Mouse (Mus musculus): ENCODE measurements around the gene Rapgef1. TPM values are rescaled to one million over a fixed set of nuclear protein-coding genes. Genes with fewer than 3 reads are reported as not detected.

Gene Rapgef1
- polyA plus RNA-seq, 1 experiment from 2014 or later: 17.2 TPM

DNA sequence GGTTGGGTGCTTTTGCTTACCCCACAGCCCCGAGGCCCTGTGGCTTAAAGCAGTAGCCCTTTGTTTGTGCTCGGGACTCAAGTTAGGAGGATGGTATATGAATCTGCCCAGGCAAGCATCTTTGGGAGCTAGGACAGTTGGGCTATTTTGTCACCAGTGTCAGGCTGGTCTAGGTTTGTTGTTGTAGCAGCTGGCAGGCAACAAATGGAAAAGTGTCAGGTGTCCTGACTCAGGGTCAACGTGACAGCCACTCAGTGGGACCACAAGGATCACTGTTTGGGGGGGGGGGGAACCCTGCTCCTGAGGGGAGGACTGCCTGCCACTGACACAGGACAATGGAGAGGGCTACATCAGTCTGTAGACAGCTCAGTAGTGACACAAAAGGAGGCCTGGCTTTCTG, 91.5 kb downstream of the Rapgef1 start:
- H3K27me3 ChIP-seq (ENCODE audit: low read depth, poor library complexity, severe bottlenecking): no peaks in the 10 kb centered on the region
- H3K9me3 ChIP-seq (replicated peaks): no peaks in the 10 kb centered on the region
- peaks cover 1% of the 10 kb centered on the region; the same call in 1 of the 2 replicates for H3K4me1 ChIP-seq
- H3K27ac ChIP-seq: no peak overlapping the region
- DNase-seq (ENCODE audit: low spot score): no peak
- no peak overlapping the region for H3K4me3 ChIP-seq
- H3K36me3 ChIP-seq: peaks cover 87% of the 10 kb centered on the region
- WGBS: 66% methylated on average over 3 of the region's 3 CpGs

DNA sequence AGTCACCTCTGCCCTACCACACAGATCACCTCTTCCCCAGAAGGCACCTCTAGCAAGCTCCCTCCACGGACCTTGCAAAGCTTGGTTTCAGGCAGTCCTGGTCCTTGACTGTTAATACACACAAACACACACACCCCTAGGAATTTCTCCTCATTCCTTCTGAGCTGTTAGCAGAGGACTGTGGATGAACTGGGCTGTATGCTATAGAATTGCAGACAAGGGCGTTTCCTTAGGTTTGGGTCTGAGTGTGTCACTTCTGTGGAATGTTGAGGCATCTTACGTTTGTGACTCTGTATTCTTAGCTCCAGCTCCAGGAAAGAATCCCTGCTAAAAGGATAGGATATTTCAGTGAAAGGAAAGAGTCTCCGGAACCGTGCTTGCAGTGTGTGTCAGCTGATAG, 92.4 kb downstream of the Rapgef1 start:
- no peak for DNase-seq (ENCODE audit: low spot score)
- Histone ChIP-seq H3K27ac (no peak overlapping the region), H3K4me3 (no peak overlapping the region), H3K9me3 (replicated peaks) (no peaks in the 10 kb centered on the region), H3K36me3 (peaks cover 86% of the 10 kb centered on the region), H3K4me1 (peaks cover 8% of the 10 kb centered on the region; the same call in 1 of the 2 replicates), H3K27me3 (ENCODE audit: low read depth, poor library complexity, severe bottlenecking) (no peaks in the 10 kb centered on the region)
- 88% methylated on average over 5 of the region's 5 CpGs for WGBS

DNA sequence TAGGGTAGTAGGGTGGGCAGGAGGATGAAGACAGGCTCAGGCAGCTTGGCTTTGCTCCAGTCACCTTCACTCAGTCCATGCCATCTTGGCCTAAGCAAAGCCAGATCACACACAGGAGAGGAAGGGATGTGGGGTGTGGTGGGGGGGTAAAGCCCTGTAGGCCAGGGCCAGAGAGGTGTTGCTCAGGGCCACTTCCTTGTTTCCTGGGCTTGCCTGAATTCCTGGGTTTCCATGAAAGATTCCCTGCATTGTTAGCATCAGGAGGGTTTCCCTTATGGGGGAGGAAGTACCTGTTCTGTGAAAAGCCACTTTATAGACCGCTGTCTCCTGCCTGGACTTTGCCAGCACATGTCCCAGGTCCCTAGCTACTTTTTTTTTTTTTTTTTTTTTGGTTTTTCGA, 94.0 kb downstream of the Rapgef1 start:
- no peak for DNase-seq (ENCODE audit: low spot score)
- 83% methylated on average over 2 of the region's 2 CpGs for WGBS
- peaks cover 85% of the 10 kb centered on the region for H3K36me3 ChIP-seq

DNA sequence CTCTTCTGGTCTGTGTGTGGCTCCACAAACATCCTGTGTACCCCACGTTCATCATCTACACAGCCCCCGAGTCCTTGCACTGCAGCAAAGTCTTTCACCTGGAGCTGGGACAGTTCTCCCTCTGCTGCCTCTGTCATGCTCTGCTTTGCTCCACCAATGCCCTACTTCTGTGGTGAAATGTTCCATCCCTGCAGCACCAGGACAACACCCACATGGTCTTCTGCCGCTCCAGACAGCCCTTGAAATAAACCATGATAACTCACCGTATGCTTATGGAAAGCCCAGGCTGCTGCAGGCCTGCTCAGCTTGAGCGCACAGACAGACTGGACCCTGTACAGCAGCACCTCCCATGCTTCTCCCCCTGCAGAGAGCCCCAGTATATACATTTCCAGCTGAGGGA, 94.6 kb downstream of the Rapgef1 start:
- no peaks in the 10 kb centered on the region for H3K9me3 ChIP-seq (replicated peaks)
- peaks cover 87% of the 10 kb centered on the region for H3K36me3 ChIP-seq
- WGBS: 94% methylated on average over 5 of the region's 5 CpGs
- no peak for DNase-seq (ENCODE audit: low spot score)
- H3K27me3 ChIP-seq (ENCODE audit: low read depth, poor library complexity, severe bottlenecking): no peaks in the 10 kb centered on the region
- H3K27ac ChIP-seq: no peak overlapping the region
- H3K4me1 ChIP-seq: peaks cover 8% of the 10 kb centered on the region; the same call in 1 of the 2 replicates
- H3K4me3 ChIP-seq: no peak overlapping the region

More for the DNA sequence above, 94.0 kb downstream of the Rapgef1 start:
- H3K4me1 ChIP-seq: peaks cover 8% of the 10 kb centered on the region; the same call in 1 of the 2 replicates
- no peak overlapping the region for H3K27ac ChIP-seq
- H3K4me3 ChIP-seq: no peak overlapping the region
- no peaks in the 10 kb centered on the region for H3K27me3 ChIP-seq (ENCODE audit: low read depth, poor library complexity, severe bottlenecking)
- no peaks in the 10 kb centered on the region for H3K9me3 ChIP-seq (replicated peaks)

DNA sequence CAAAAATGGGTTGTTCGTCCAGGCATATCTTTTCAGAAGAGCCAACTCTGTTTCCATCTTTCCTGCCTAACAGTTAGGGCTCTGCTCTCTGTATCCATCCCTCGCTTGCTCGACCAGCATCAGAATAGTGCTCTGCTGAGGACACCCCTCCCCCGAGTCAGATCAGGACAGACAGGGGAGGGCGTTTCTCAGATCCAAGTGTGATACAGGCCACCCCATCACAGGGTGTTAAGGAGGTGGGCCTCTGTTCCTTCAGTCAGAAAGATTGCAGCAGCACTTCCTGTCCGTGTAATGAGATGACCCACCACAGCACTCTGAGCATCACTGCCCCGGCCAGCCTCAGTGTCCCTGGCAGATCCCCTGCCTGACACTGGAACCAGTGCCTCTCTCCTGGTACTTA, 96.6 kb downstream of the Rapgef1 start:
- no peaks in the 10 kb centered on the region for H3K27me3 ChIP-seq (ENCODE audit: low read depth, poor library complexity, severe bottlenecking)
- DNase-seq (ENCODE audit: low spot score): no peak
- peaks cover 8% of the 10 kb centered on the region; the same call in 1 of the 2 replicates for H3K4me1 ChIP-seq
- no peak overlapping the region for H3K27ac ChIP-seq
- H3K9me3 ChIP-seq (replicated peaks): no peaks in the 10 kb centered on the region
- H3K4me3 ChIP-seq: no peak overlapping the region
- peaks cover 91% of the 10 kb centered on the region for H3K36me3 ChIP-seq
- WGBS: 26% methylated on average over 7 of the region's 7 CpGs

DNA sequence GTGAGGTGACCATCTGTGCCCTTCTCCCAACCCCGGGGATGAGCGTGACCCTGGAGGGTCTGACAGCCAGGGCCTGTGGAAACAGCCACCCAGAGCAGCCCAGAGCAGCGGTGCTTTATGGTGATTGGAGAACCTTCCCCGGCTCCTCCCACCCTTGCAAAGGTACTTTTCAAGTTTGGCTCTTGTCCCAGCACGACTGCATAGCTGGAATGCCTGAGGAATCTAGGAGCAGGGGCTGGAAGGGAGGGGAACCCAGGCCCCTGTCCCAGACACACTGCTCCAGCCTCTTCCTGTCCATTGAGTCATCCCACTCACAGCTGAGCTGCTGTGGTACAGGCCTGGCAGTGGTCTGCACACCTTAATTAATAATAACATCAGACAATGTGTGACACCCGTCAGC, 97.2 kb downstream of the Rapgef1 start:
- Histone ChIP-seq H3K27me3 (ENCODE audit: low read depth, poor library complexity, severe bottlenecking) (no peaks in the 10 kb centered on the region), H3K36me3 (peaks cover 91% of the 10 kb centered on the region), H3K9me3 (replicated peaks) (no peaks in the 10 kb centered on the region), H3K4me3 (no peak overlapping the region), H3K27ac (no peak overlapping the region), H3K4me1 (peaks cover 8% of the 10 kb centered on the region; the same call in 1 of the 2 replicates)
- DNase-seq (ENCODE audit: low spot score): peak; percentile 32
- WGBS: 22% methylated on average over 6 of the region's 6 CpGs

DNA sequence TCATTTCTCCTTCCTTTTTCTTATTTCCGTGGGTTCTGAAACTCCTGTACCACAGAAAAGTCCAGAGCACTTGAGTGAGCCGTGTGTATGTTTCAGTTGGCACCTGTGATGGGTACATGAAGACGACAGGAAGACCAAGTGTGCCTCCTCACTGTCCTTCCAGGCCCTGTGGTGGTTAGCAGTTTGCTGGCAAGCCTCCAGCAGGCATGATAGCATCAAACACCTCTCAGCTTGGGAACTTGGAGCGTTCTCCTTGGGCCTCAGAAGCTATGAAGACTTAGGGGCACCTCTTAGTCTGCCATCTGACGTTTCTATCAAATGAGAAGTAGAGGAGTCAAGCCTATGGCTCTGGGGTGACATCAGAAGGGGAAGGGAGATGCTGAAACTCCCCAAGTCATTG, 99.1 kb downstream of the Rapgef1 start:
- Histone ChIP-seq H3K36me3 (peaks cover 94% of the 10 kb centered on the region), H3K4me1 (peaks cover 8% of the 10 kb centered on the region; the same call in 1 of the 2 replicates), H3K27me3 (ENCODE audit: low read depth, poor library complexity, severe bottlenecking) (no peaks in the 10 kb centered on the region), H3K27ac (no peak overlapping the region), H3K4me3 (no peak overlapping the region), H3K9me3 (replicated peaks) (no peaks in the 10 kb centered on the region)
- WGBS: 88% methylated on average over 5 of the region's 5 CpGs
- no peak for DNase-seq (ENCODE audit: low spot score)

DNA sequence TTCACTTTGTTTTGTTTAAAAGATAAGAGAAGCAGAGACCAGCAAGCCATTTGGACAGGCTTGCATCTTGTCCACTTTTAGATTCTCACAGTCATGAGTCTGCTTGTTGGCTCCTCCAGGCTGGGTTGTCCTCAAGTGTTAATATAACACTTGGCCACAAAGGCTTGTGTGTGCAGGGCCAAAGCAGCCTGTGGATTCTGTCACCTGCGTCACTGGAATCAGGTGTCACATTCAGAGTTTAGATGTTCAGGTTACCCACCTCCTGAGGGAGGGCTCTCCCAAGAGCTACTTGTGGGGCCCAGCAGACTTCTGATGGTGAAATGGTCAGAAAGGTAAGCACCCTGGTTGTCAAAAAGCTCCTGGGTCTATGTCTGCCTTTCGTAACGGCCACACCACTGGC, 103.6 kb downstream of the Rapgef1 start:
- H3K27ac ChIP-seq: no peak overlapping the region
- 89% methylated on average over 3 of the region's 3 CpGs for WGBS

DNA sequence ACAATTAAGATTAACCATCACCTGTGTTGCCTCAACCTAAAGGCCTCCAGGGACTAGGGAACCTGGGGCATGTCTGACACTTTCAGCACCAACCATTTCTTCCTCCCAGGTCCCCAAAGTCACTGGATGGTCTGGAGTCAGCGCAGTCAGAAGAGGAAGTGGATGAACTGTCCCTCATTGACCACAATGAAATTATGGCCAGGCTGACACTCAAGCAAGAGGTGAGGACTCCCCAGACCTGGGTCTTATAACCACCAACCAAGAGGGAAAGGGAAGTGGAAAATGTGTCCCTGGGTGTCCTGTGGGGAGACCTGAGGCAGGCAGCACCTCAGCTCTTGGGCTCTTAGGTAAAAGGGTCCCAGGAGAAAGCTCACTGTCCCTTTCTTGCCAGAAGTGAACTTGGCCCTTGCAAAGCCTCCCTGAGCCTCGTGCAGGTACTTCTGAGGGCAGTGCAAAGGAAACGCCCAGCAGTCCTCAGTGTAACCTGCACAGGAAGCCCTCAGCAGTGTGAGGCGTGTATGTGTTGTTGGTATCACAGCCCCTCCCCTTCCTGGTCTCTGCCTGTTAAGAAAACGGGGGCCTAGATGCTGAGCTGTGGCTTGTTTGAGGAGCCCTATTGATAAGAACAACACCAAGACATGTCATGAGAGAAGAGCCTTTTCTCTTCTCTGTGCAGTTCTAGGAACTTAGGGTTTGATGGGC, 105.3 kb downstream of the Rapgef1 start:
- H3K27ac ChIP-seq: no peak overlapping the region
- no peak overlapping the region for H3K4me3 ChIP-seq
- H3K27me3 ChIP-seq (ENCODE audit: low read depth, poor library complexity, severe bottlenecking): no peaks in the 10 kb centered on the region
- no peak for DNase-seq (ENCODE audit: low spot score)
- H3K4me1 ChIP-seq: no peaks in the 10 kb centered on the region
- H3K9me3 ChIP-seq (replicated peaks): no peaks in the 10 kb centered on the region
- WGBS: 81% methylated on average over 5 of the region's 5 CpGs
- H3K36me3 ChIP-seq: peaks cover 99% of the 10 kb centered on the region

More for the DNA sequence above, 103.6 kb downstream of the Rapgef1 start:
- Histone ChIP-seq H3K4me3 (no peak overlapping the region), H3K9me3 (replicated peaks) (no peaks in the 10 kb centered on the region), H3K4me1 (no peaks in the 10 kb centered on the region), H3K36me3 (peaks cover 98% of the 10 kb centered on the region), H3K27me3 (ENCODE audit: low read depth, poor library complexity, severe bottlenecking) (no peaks in the 10 kb centered on the region)
- DNase-seq (ENCODE audit: low spot score): no peak

DNA sequence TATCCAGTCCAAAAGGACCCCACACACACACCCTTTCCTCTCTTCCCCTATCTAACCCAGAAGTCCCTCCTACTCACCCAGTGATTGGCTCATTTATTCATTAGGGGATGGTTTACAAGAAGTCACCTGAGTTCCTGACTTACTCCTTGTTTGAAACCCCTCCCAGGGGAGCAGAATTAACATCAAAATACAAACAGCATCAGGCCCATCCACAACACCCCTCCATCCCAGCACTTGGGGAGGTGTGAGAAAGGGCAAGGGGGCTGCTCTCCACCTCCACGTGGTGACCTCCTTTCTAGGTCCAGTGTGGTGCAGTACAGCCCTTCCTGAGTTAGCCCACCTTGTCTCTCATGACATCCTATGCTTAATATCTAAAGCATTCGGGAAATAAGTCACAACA, 110.0 kb downstream of the Rapgef1 start:
- no peak overlapping the region for H3K4me3 ChIP-seq
- H3K27ac ChIP-seq: no peak overlapping the region
- WGBS: 51% methylated on average over 2 of the region's 2 CpGs
- H3K36me3 ChIP-seq: peaks cover 97% of the 10 kb centered on the region
- H3K27me3 ChIP-seq (ENCODE audit: low read depth, poor library complexity, severe bottlenecking): no peaks in the 10 kb centered on the region
- no peaks in the 10 kb centered on the region for H3K9me3 ChIP-seq (replicated peaks)
- H3K4me1 ChIP-seq: no peaks in the 10 kb centered on the region
- no peak for DNase-seq (ENCODE audit: low spot score)

DNA sequence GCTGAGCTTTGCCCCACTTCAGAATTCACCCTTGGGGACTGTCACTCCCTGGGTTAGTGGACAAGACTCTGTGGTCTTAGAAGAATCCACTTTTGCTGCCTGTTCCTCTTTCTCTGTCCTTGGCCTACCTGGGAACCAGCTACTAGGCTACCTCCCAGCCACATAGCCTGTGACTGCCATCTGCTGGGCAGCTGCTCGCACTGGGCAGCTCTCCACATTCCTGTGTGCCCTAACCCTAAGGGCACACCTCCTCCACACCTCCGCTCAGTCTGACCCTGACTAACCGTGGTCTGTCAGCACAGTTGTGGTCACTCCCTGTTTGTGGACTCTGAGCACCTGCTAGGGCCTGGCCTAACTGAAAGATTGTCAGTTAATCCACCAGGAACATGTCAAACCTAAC, 112.0 kb downstream of the Rapgef1 start:
- H3K4me3 ChIP-seq: no peak overlapping the region
- 71% methylated on average over 3 of the region's 3 CpGs for WGBS
- peaks cover 97% of the 10 kb centered on the region for H3K36me3 ChIP-seq
- H3K27me3 ChIP-seq (ENCODE audit: low read depth, poor library complexity, severe bottlenecking): no peaks in the 10 kb centered on the region
- no peaks in the 10 kb centered on the region for H3K4me1 ChIP-seq
- no peak for DNase-seq (ENCODE audit: low spot score)
- no peak overlapping the region for H3K27ac ChIP-seq
- H3K9me3 ChIP-seq (replicated peaks): no peaks in the 10 kb centered on the region

DNA sequence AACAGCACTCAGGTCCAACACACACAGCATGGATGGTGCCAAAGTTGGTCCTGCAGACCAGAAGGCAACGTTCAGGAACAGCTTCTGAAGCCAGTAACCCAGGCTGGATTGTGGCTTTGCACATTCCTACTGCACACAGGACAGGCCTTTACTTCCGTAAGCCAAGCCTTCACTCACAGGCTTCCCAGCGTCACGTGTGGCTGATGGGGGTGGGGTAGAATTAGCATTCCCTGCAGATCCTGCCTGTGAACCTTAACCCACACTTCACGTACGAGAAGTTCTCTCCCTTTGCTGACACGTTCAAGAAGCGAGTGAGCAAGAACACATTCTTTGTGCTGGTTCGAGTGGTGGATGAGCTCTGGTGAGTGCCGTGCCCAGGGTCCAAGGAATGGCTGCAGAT, 113.0 kb downstream of the Rapgef1 start:
- no peak overlapping the region for H3K4me3 ChIP-seq
- H3K9me3 ChIP-seq (replicated peaks): no peaks in the 10 kb centered on the region
- 0 out of 2 replicates have a peak, but pooled peaks cover 2% of the 10 kb centered on the region for H3K4me1 ChIP-seq
- WGBS: 87% methylated on average over 10 of the region's 10 CpGs
- H3K27me3 ChIP-seq (ENCODE audit: low read depth, poor library complexity, severe bottlenecking): no peaks in the 10 kb centered on the region
- no peak for DNase-seq (ENCODE audit: low spot score)
- H3K27ac ChIP-seq: no peak overlapping the region
- H3K36me3 ChIP-seq: peaks cover 97% of the 10 kb centered on the region

DNA sequence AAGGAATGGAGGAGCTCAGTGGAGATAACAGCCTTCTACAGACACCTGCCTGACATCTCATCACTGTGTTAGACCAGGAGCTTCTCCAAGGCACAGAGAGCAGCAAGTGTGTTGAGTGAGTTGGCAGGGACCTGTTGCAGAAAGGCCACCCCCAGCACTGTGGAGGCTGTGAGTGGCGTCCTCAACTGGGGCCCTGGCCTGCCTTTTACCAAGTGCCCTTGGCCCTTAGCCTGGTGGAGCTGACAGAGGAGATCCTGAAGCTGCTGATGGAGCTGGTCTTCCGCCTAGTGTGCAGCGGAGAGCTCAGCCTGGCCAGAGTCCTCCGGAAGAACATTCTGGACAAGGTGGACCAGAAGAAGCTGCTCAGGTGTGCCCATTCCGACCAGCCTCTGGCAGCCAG, 113.8 kb downstream of the Rapgef1 start:
- H3K9me3 ChIP-seq (replicated peaks): no peaks in the 10 kb centered on the region

More for the DNA sequence above, 113.8 kb downstream of the Rapgef1 start:
- Histone ChIP-seq H3K4me1 (0 out of 2 replicates have a peak, but pooled peaks cover 3% of the 10 kb centered on the region), H3K27ac (no peak overlapping the region), H3K4me3 (no peak overlapping the region), H3K36me3 (peaks cover 97% of the 10 kb centered on the region), H3K27me3 (ENCODE audit: low read depth, poor library complexity, severe bottlenecking) (no peaks in the 10 kb centered on the region)
- no peak for DNase-seq (ENCODE audit: low spot score)
- WGBS: 95% methylated on average over 5 of the region's 5 CpGs
